Mouse (Mus musculus) heart, embryonic 13.5 days (tissue): ENCODE results near the gene Samd4b. TPM values are rescaled to one million over a fixed set of nuclear protein-coding genes. Genes with fewer than 3 reads are reported as not detected.

Experiments
- ATAC-seq: fragments of 200-750 bp; cut with Nextera tagmentation; 2 replicates; pipeline ENCODE4 v1.8.0; 2017; ENCODE audit warnings: moderate TSS enrichment; ENCODE audit not compliant: insufficient number of reproducible peaks, low FRiP score, low TSS enrichment; ENCODE audit errors: extremely low read depth
- H3K27ac ChIP-seq: fragments of 300-500 bp; sonication (generic); replicated peaks from 2 replicates; pipeline ENCODE4 v1.5.1; 2015; ENCODE audit warnings: moderate library complexity, mild to moderate bottlenecking, inconsistent platforms
- H3K27me3 ChIP-seq: fragments of 300-500 bp; sonication (generic); replicated peaks from 2 replicates; pipeline ENCODE4 v1.6.1; 2015; ENCODE audit warnings: mild to moderate bottlenecking, inconsistent platforms
- H3K36me3 ChIP-seq: fragments of 300-500 bp; sonication (generic); 2 replicates; pipeline ENCODE4 v1.6.1; 2015; ENCODE audit warnings: mild to moderate bottlenecking, inconsistent platforms
- H3K4me1 ChIP-seq: fragments of 300-500 bp; sonication (generic); 2 replicates; pipeline ENCODE4 v1.6.1; 2015; ENCODE audit warnings: inconsistent platforms
- H3K4me2 ChIP-seq: fragments of 300-500 bp; sonication (generic); 2 replicates; pipeline ENCODE4 v1.6.1; 2015; ENCODE audit warnings: inconsistent platforms, mild to moderate bottlenecking, moderate library complexity
- H3K4me3 ChIP-seq: fragments of 300-500 bp; sonication (generic); 2 replicates; pipeline ENCODE4 v1.5.1; 2015; ENCODE audit warnings: moderate library complexity, mild to moderate bottlenecking, inconsistent platforms
- H3K9ac ChIP-seq: fragments of 300-500 bp; sonication (generic); 2 replicates; pipeline ENCODE4 v1.6.1; 2015; ENCODE audit warnings: inconsistent platforms, mild to moderate bottlenecking, moderate library complexity
- H3K9me3 ChIP-seq: fragments of 300-500 bp; sonication (generic); 2 replicates; pipeline ENCODE4 v1.6.1; 2016; ENCODE audit warnings: inconsistent platforms
- WGBS: fragments of 180-500 bp; shearing (Covaris S2); methylation state at CpG from one replicate; pipeline ENCODE4 v1.1.7; 2015; ENCODE audit warnings: mixed read lengths; 5-methylcytosine and 5-hydroxymethylcytosine counted together
- polyA plus RNA-seq: library from polyadenylated mRNA; unstranded; fragments of >200 nt; fragmentation: Nextera tagmentation; extraction: Ambion mirVana; gene quantifications from 2 replicates; pipeline ENCODE4 v1.2.1, GENCODE M21; 2015

The Samd4b gene
- polyA plus RNA-seq, 1 experiment from 2014 or later, result 23.3 TPM

GRCm38 (mm10) chr7:28373891-28374495 lies 224.0 kb downstream of the Samd4b start:
- H3K4me2 ChIP-seq, result peak overlapping the region; percentile 87
- H3K4me1 ChIP-seq, result peaks cover 61% of the 10 kb centered on the region
- WGBS, result 78% methylated on average over 7 of the region's 7 CpGs
- no peak for ATAC-seq
- no peaks in the 10 kb centered on the region for H3K9me3 ChIP-seq
- peak overlapping the region; percentile 47; the same call in 1 of the 2 replicates for H3K9ac ChIP-seq
- H3K4me3 ChIP-seq, result no peak overlapping the region
- no peaks in the 10 kb centered on the region for H3K27me3 ChIP-seq
- H3K27ac ChIP-seq, result peak overlapping the region; percentile 100
- peaks cover 29% of the 10 kb centered on the region for H3K36me3 ChIP-seq

- no peaks in the 10 kb centered on the region for H3K27me3 ChIP-seq
- WGBS, result under 1% methylated on average over 9 of the region's 9 CpGs
- H3K9ac ChIP-seq, result peak overlapping the region; percentile 82
- H3K36me3 ChIP-seq, result peaks cover 37% of the 10 kb centered on the region
- no peaks in the 10 kb centered on the region for H3K9me3 ChIP-seq
- ATAC-seq, result no peak
- H3K4me1 ChIP-seq, result peaks cover 66% of the 10 kb centered on the region
- H3K4me2 ChIP-seq, result peak overlapping the region; percentile 87
- H3K27ac ChIP-seq, result peak overlapping the region; percentile 96
- H3K4me3 ChIP-seq, result peak overlapping the region; percentile 88
Measured at GRCm38 (mm10) chr7:28373131-28373581, 224.8 kb downstream of the Samd4b start.

- 0% methylated on average over 66 of the region's 66 CpGs for WGBS
- no peaks in the 10 kb centered on the region for H3K27me3 ChIP-seq
- H3K4me1 ChIP-seq, result peaks cover 60% of the 10 kb centered on the region
- H3K9ac ChIP-seq, result peak within 1 kb of the TSS; percentile 97
- peak within 1 kb of the TSS; percentile 88 for H3K4me3 ChIP-seq
- peak within 1 kb of the TSS; percentile 96 for H3K27ac ChIP-seq
- peak within 1 kb of the TSS; percentile 87 for H3K4me2 ChIP-seq
- peaks cover 37% of the 10 kb centered on the region for H3K36me3 ChIP-seq
- H3K9me3 ChIP-seq, result no peaks in the 10 kb centered on the region
- ATAC-seq, result peak; percentile 81
Measured at GRCm38 (mm10) chr7:28372251-28373108, 225.5 kb downstream of the Samd4b start, which contains the start of gene Plekhg2. Gene Plekhg2 (minus strand): TSS chr7:28372599.

- Histone ChIP-seq H3K27ac (peak overlapping the region; percentile 96), H3K9me3 (no peaks in the 10 kb centered on the region), H3K36me3 (peaks cover 40% of the 10 kb centered on the region), H3K9ac (peak overlapping the region; percentile 97), H3K4me3 (peak overlapping the region; percentile 88), H3K4me1 (peaks cover 51% of the 10 kb centered on the region), H3K4me2 (peak overlapping the region; percentile 87), H3K27me3 (no peaks in the 10 kb centered on the region)
- under 1% methylated on average over 30 of the region's 43 CpGs for WGBS
- no peak for ATAC-seq
Measured at GRCm38 (mm10) chr7:28371514-28371989, 226.4 kb downstream of the Samd4b start.

- H3K27me3 ChIP-seq, result no peaks in the 10 kb centered on the region
- H3K36me3 ChIP-seq, result peaks cover 45% of the 10 kb centered on the region
- peak overlapping the region; percentile 87 for H3K4me2 ChIP-seq
- no peak for ATAC-seq
- 7% methylated on average over 11 of the region's 11 CpGs for WGBS
- H3K9ac ChIP-seq, result peak overlapping the region; percentile 97
- H3K4me3 ChIP-seq, result peak overlapping the region; percentile 88
- peaks cover 46% of the 10 kb centered on the region for H3K4me1 ChIP-seq
- H3K27ac ChIP-seq, result peak overlapping the region; percentile 96
- H3K9me3 ChIP-seq, result no peaks in the 10 kb centered on the region
Measured at GRCm38 (mm10) chr7:28370977-28371513, 226.9 kb downstream of the Samd4b start.

DNA sequence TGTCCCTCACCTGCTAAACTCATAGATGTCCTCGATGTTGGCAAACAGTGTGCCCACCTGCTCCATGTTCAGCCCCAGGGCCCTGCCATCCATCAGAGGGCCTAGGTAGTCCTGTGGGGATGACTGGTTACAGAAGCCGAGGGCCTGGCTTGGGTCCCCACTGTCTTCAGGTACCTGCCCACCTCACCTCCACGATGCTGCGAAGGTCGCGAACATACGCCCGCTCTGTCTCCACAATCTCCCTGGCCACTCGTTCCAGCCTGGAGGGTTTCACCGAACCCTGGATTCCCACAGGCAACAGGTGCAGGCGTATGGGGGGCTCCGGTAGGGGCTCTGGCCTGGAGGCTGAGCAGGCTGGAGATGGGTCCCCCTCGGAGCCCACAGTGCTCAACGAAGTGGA lies 227.9 kb downstream of the Samd4b start:
- 92% methylated on average over 14 of the region's 14 CpGs for WGBS
- Histone ChIP-seq H3K9ac (peak overlapping the region; percentile 97), H3K36me3 (peaks cover 55% of the 10 kb centered on the region), H3K27ac (no peak overlapping the region), H3K9me3 (no peaks in the 10 kb centered on the region), H3K4me1 (peaks cover 41% of the 10 kb centered on the region), H3K4me3 (peak overlapping the region; percentile 88), H3K27me3 (no peaks in the 10 kb centered on the region), H3K4me2 (peak overlapping the region; percentile 87)
- no peak for ATAC-seq

GRCm38 (mm10) chr7:28368276-28368920 lies 229.5 kb downstream of the Samd4b start:
- Histone ChIP-seq H3K9ac (peak overlapping the region; percentile 40; the same call in 1 of the 2 replicates), H3K27ac (no peak overlapping the region), H3K4me1 (peaks cover 28% of the 10 kb centered on the region), H3K27me3 (no peaks in the 10 kb centered on the region), H3K4me3 (no peak overlapping the region), H3K9me3 (no peaks in the 10 kb centered on the region), H3K4me2 (no peak overlapping the region), H3K36me3 (peaks cover 71% of the 10 kb centered on the region)
- 87% methylated on average over 16 of the region's 16 CpGs for WGBS
- no peak for ATAC-seq

DNA sequence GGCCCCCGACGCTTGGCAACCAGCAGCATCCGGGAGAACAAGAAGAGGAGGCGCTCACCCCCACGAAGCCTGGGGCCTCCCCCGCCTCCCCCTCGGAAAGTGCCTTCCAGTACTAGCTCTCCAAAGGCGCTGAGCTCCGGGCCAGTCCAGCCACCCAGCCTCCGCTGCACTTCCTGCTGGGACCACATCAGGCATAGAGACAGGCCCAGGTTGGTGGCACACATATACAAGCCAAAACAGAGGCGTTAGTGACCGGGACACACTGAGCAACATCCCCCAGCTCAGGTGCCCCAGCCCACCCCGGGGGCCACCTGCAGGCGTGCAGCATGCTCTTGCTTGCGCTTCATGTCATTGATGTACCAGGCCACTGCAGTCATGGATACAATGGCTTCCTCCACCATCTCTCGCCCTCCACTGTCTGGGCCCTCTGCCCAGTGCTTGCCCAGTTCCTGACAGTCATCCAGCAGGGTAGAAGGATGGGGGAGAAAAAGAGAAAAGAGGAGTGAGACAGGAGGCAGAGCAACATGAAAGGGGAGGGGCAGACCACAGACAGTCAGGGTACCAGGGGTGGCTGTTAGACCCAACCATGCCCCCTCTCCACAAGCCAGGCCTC lies 230.2 kb downstream of the Samd4b start:
- Histone ChIP-seq H3K4me2 (no peak overlapping the region), H3K9ac (no peak overlapping the region), H3K9me3 (no peaks in the 10 kb centered on the region), H3K4me3 (no peak overlapping the region), H3K36me3 (peaks cover 78% of the 10 kb centered on the region), H3K27me3 (no peaks in the 10 kb centered on the region), H3K27ac (no peak overlapping the region), H3K4me1 (peaks cover 30% of the 10 kb centered on the region)
- 87% methylated on average over 16 of the region's 16 CpGs for WGBS
- ATAC-seq, result no peak

DNA sequence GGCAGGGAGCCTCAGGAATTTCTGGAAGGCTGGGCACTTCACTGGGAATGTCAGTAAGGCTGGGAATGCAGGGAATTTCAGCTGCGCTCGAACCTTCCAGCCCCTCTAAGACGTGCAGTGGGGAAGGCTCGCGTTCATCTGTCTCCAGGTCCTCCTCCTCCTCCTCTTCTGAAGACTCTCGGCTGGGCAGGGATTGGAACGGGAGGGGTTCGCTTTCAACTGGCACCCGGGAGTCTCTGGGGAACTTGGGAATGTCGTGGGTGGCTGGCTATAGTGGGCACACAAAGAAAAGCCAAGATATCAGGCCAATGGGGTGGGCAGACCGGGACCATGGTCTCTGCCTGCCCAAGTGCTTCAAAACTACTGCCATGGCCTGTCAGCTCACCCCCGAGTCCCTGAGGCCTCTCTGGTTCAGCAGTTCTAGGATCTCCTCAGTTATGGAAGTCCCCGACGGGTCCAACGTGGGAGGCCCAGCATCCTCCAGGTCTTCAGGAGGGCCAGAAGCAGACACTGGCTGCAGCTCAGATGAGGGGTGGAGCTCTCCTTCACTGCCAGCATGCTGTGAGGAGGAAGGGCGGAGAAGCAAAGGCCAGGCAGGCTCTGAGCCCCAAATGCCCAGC lies 235.4 kb downstream of the Samd4b start:
- no peak overlapping the region for H3K4me3 ChIP-seq
- ATAC-seq, result no peak
- WGBS, result 58% methylated on average over 16 of the region's 16 CpGs
- H3K4me1 ChIP-seq, result peaks cover 39% of the 10 kb centered on the region
- H3K9ac ChIP-seq, result peak overlapping the region; percentile 44
- no peaks in the 10 kb centered on the region for H3K27me3 ChIP-seq
- peaks cover 92% of the 10 kb centered on the region for H3K36me3 ChIP-seq
- peak overlapping the region; percentile 20; the same call in 1 of the 2 replicates for H3K27ac ChIP-seq
- H3K4me2 ChIP-seq, result no peak overlapping the region
- no peaks in the 10 kb centered on the region for H3K9me3 ChIP-seq

DNA sequence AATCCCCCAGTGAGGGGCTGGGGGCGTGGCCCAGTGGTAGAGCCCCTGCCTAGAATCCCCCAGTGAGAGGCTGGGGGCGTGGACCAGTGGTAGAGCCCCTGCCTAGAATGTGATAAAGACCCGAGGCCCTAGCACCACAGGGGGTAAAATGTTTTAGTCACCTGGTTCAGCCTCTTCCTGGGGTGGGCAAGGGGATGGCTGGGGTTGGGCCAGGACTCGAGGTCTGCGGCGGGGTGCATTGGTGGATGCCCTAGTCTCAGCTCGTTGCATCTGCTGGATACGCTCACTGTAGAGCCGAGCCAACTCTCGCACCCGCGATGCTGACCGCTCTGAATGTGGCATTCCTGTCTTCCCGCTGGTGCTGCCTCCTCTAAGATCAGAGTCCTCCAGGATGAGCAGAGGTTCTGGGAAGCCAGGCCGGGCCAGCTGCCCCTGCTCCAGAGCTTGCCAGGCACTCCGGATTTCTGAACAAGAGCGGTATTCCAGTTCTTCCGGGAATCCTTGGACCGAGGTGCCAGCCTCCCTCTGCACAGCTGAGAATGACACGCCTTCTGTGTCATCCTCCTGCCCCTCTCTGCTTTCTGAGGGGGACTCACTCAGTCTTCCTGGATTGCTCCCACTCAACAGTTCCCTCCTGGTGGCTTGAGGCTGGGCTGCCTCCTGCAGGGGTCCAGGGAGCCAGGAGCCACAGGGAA lies 236.2 kb downstream of the Samd4b start:
- peaks cover 47% of the 10 kb centered on the region for H3K4me1 ChIP-seq
- H3K4me3 ChIP-seq, result no peak overlapping the region
- no peaks in the 10 kb centered on the region for H3K9me3 ChIP-seq
- 84% methylated on average over 20 of the region's 20 CpGs for WGBS
- ATAC-seq, result no peak
- no peaks in the 10 kb centered on the region for H3K27me3 ChIP-seq
- H3K27ac ChIP-seq, result peak overlapping the region; percentile 20; the same call in 1 of the 2 replicates
- no peak overlapping the region for H3K4me2 ChIP-seq
- H3K36me3 ChIP-seq, result peaks cover 84% of the 10 kb centered on the region
- H3K9ac ChIP-seq, result peak overlapping the region; percentile 44; the same call in 1 of the 2 replicates
